Mouse (Mus musculus) liver, postnatal 0 days (tissue): ENCODE results near the gene Zfp991.
"Not testable (repeated sequence)": the region's sequence is repeated elsewhere in the genome, so short reads cannot be mapped to it uniquely, and the experiment has no call there.

Experiments
- CTCF ChIP-seq: sonication (generic); IDR thresholded peaks from 2 replicates; pipeline ENCODE4 v1.5.1; 2016; ENCODE audit warnings: antibody characterized with exemption, low read depth
- EP300 ChIP-seq: IDR thresholded peaks from 2 replicates; pipeline ENCODE4 v1.6.1; 2016; ENCODE audit warnings: antibody characterized with exemption, low read depth, mild to moderate bottlenecking

- TF ChIP-seq CTCF, EP300: not testable (repeated sequence)
These were observed 55.6 kb downstream of the Zfp991 start for GRCm38 (mm10) chr4:147187283-147187965.
